Mouse (Mus musculus): ENCODE measurements around the gene Igflr1. TPM values are rescaled to one million over a fixed set of nuclear protein-coding genes. Genes with fewer than 3 reads are reported as not detected.

Gene Igflr1
- polyA plus RNA-seq, 1 experiment from 2014 or later, result 1.6 TPM

DNA sequence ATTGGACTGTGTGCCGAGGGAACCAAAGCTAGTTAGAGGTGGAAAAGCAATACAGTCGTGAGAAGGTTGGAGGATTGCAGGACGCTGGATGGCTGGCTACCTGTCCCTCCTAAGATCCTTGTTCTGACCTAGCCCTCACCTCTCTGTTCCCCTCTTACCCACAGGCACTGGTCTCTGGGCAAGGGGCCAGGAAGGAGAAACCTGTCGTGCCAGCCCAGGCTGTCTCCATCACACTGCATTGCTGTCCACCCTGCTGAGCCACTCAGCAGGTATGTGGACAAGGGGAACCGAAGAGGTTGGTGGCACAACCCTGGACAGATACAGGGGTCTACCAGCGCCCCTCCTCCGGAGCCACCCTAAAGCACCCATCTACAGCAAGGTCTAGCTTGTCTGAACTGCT, 35.4 kb downstream of the Igflr1 start:
- no peak overlapping the region for H3K27ac ChIP-seq
- no peak overlapping the region for H3K4me3 ChIP-seq (replicated peaks)
- H3K9me3 ChIP-seq (replicated peaks), result no peaks in the 10 kb centered on the region
- ATAC-seq (ENCODE audit: low read depth), result no peak
- WGBS (ENCODE audit: insufficient replicate concordance), result 70% methylated on average over 7 of the region's 7 CpGs
- H3K36me3 ChIP-seq, result no peaks in the 10 kb centered on the region
- H3K9ac ChIP-seq, result peak overlapping the region; percentile 49; the same call in 1 of the 2 replicates
- peaks cover 15% of the 10 kb centered on the region for H3K4me1 ChIP-seq (replicated peaks)
- H3K27me3 ChIP-seq, result no peaks in the 10 kb centered on the region
- H3K4me2 ChIP-seq, result peak overlapping the region; percentile 50; the same call in 1 of the 2 replicates
- no peak for DNase-seq

DNA sequence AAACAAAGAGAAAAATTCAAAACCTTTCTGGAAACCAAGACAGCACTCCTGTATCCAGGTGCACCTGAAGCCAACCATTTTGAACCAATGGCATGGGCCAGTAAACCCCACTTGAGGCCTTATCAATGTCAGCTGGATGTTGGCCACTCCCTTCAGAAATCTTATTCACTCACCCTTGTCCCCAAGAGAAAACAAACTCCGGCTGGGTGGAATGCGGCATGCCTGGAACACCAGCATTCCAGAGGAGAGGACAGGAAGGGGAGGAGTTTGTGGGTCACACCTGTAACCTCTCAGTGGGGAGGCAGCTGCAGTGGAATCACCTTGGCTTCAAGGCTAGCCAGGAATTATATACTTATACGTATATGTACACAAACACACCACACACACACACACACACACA, 37.4 kb downstream of the Igflr1 start:
- Histone ChIP-seq H3K9ac (no peak overlapping the region), H3K9me3 (replicated peaks) (no peaks in the 10 kb centered on the region), H3K27ac (no peak overlapping the region), H3K4me3 (replicated peaks) (no peak overlapping the region), H3K4me2 (no peak overlapping the region), H3K4me1 (replicated peaks) (peaks cover 15% of the 10 kb centered on the region), H3K36me3 (no peaks in the 10 kb centered on the region), H3K27me3 (0 out of 2 replicates have a peak, but pooled peaks cover 4% of the 10 kb centered on the region)
- 42% methylated on average over 3 of the region's 3 CpGs for WGBS (ENCODE audit: insufficient replicate concordance)
- ATAC-seq (ENCODE audit: low read depth) (no peak), DNase-seq (no peak)

DNA sequence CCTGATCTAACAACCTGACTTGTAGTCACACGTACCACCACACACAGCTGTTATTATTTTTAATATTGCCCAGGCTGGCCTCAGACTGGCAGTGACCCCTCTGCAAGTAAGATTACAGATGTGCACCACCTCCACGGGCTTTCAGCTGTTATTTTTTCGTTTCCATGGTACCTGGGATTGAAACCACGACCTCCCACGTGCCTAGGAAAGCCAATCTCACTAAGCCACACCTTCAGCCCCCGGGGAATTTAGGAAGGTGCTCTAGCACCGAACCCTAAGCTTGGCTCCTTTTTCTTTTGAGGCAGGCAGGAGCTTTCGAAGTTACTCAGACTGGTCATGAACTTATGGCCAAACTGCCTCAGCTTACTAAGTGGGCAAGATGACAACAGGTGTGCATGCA, 39.2 kb downstream of the Igflr1 start:
- no peaks in the 10 kb centered on the region for H3K9me3 ChIP-seq (replicated peaks)
- DNase-seq (no peak), ATAC-seq (ENCODE audit: low read depth) (no peak)
- H3K27ac ChIP-seq, result no peak overlapping the region
- H3K36me3 ChIP-seq, result no peaks in the 10 kb centered on the region
- H3K4me2 ChIP-seq, result no peak overlapping the region
- no peak overlapping the region for H3K4me3 ChIP-seq (replicated peaks)
- 46% methylated on average over 8 of the region's 8 CpGs for WGBS (ENCODE audit: insufficient replicate concordance)
- H3K9ac ChIP-seq, result no peak overlapping the region
- peaks cover 14% of the 10 kb centered on the region for H3K4me1 ChIP-seq (replicated peaks)
- peaks cover 4% of the 10 kb centered on the region; the same call in 1 of the 2 replicates for H3K27me3 ChIP-seq

DNA sequence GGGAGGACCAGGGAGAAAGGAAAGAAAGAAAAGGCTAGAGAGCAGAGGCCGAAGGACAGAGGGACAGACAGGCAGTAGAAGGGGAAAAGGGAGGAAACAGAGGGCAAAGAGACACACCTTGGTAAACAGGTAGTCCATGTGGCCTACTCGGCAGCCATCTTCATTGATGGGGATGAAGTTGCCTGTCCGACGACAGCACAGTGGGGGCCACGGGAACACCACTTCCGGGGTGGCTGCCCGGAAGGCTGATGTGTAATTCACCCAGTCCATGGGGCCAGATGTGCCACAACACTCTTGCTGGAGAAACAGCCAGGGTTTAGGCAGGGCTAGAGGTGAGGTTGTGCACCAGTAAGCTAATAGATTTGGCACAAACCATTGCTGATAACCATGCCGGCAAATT, 39.7 kb downstream of the Igflr1 start:
- Histone ChIP-seq H3K36me3 (no peaks in the 10 kb centered on the region), H3K9ac (no peak overlapping the region), H3K4me1 (replicated peaks) (peaks cover 9% of the 10 kb centered on the region), H3K9me3 (replicated peaks) (no peaks in the 10 kb centered on the region), H3K4me2 (no peak overlapping the region), H3K27me3 (peaks cover 4% of the 10 kb centered on the region; the same call in 1 of the 2 replicates), H3K4me3 (replicated peaks) (no peak overlapping the region), H3K27ac (no peak overlapping the region)
- 76% methylated on average over 8 of the region's 8 CpGs for WGBS (ENCODE audit: insufficient replicate concordance)
- ATAC-seq (ENCODE audit: low read depth), result no peak
- no peak for DNase-seq

DNA sequence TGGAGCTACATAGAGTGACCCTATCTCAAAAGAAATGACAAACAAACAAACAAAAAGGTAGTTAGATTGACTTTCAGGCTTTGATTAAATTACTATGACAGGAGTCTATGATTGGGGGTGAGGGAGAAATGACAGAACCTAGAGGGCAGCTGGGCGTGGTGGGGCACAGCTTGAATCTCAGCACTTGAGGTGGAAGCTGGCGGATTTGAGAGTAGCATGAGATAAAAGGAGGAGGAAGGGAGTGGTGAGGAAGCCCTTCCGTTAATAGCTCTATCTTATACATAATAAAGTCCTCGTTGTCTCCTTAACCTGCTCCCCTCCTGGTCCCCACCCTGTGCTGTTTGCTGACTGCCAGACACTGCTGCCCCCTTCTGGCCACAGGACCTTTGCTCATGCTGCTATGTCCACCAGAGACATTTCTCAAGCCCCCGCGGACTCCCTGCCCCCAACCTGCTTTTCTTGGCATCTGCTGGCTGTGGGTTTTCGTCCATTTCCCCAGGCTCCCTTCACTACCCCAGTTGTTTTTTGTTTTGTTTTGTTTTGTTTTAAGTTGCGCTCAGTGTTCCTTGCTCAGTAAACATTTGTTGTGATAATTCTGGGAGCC, 42.6 kb downstream of the Igflr1 start:
- H3K4me2 ChIP-seq, result no peak overlapping the region
- WGBS (ENCODE audit: insufficient replicate concordance), result 13% methylated on average over 8 of the region's 8 CpGs
- DNase-seq (peak; percentile 29), ATAC-seq (ENCODE audit: low read depth) (peak; percentile 60; the same call in 1 of the 2 replicates)
- peaks cover 4% of the 10 kb centered on the region; the same call in 1 of the 2 replicates for H3K27me3 ChIP-seq
- H3K4me1 ChIP-seq (replicated peaks), result no peaks in the 10 kb centered on the region
- H3K9ac ChIP-seq, result no peak overlapping the region
- H3K4me3 ChIP-seq (replicated peaks), result no peak overlapping the region
- H3K27ac ChIP-seq, result no peak overlapping the region
- no peaks in the 10 kb centered on the region for H3K36me3 ChIP-seq
- H3K9me3 ChIP-seq (replicated peaks), result no peaks in the 10 kb centered on the region

DNA sequence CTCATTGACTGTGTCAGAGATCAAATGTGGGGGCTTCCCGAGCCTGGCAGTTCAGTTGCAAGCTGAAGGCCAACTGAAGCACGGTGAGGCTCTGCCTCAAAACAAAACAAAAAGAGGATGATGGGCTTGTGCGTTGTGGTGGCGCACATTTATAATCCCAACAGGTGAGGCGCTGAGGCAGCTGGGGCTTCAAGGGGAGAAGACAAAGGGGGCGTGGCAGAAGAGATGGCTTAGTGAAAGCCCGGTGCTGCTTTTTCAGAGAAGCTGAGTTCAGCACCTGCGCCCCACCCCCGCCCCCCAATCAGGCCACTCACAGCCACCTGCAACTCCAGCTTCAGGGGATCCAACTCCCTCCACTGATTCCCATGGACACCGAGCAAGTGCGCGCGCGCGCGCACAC, 43.2 kb downstream of the Igflr1 start:
- H3K9ac ChIP-seq, result no peak overlapping the region
- 53% methylated on average over 16 of the region's 16 CpGs for WGBS (ENCODE audit: insufficient replicate concordance)
- H3K4me3 ChIP-seq (replicated peaks), result no peak overlapping the region
- no peak overlapping the region for H3K27ac ChIP-seq
- peaks cover 4% of the 10 kb centered on the region; the same call in 1 of the 2 replicates for H3K27me3 ChIP-seq
- H3K36me3 ChIP-seq, result no peaks in the 10 kb centered on the region
- no peak overlapping the region for H3K4me2 ChIP-seq
- no peak for DNase-seq
- ATAC-seq (ENCODE audit: low read depth), result no peak
- H3K9me3 ChIP-seq (replicated peaks), result no peaks in the 10 kb centered on the region
- peaks cover 3% of the 10 kb centered on the region; the same call in 1 of the 2 replicates for H3K4me1 ChIP-seq (replicated peaks)

DNA sequence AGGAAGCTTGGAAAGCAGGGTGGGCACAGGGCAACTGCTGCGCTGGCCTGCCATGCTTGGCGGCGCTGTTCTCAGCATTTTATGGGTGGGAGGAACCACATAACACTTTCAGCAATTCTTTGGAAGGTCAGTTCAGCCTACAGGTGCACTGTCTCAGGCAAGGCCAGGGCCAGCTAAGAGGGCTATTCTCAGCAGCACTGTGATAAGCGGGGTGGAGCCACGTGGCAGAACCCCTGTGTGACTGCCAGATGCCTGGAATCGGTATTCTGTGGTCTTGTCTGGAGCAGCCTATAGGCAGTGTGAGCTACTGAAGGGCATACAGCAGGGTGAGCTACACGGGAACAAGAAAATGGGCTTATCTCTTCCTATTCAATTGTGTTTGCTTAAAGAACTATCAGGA, 44.8 kb downstream of the Igflr1 start:
- Histone ChIP-seq H3K36me3 (no peaks in the 10 kb centered on the region), H3K27me3 (peaks cover 4% of the 10 kb centered on the region; the same call in 1 of the 2 replicates), H3K9ac (no peak overlapping the region), H3K4me2 (no peak overlapping the region), H3K4me1 (replicated peaks) (peaks cover 12% of the 10 kb centered on the region), H3K9me3 (replicated peaks) (no peaks in the 10 kb centered on the region), H3K4me3 (replicated peaks) (no peak overlapping the region), H3K27ac (no peak overlapping the region)
- DNase-seq (no peak), ATAC-seq (ENCODE audit: low read depth) (no peak)
- WGBS (ENCODE audit: insufficient replicate concordance), result 42% methylated on average over 7 of the region's 7 CpGs

DNA sequence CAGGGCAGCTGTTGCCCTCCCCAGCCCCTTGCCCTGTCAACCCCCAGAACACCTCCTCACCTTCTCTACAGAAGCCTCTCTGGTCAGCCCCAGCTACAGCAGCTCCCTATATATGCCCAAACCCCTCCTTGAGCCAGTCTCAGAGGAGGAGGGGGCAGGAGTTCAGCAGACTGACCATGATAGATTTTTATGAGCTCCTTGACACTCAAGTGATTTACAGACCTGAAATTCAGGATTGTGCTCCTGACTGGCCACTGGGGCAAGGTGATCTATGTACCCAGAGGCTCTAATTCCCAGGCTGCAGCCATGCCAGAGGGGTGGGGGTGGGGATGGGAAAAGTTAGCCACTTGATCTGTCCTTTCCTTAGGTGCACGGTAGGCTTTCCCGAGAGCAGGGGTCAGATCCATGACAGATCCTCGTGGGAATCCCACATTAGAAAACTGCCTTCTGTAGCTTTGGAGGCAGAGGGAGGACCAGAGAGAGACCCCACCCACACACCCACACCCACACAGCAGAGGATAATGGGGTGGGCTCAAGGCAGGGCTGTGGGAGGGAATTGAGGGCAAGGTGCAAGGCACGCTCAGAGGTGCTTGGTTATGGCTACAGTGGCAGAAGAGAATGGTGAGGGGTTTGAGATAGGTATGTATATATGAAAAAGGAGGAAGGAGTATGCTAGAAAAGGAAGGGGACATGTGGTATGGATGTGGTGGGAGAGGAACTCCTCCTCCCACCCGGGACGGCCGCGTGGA, 47.6 kb downstream of the Igflr1 start, which contains the start of gene Upk1a:
TSS of gene Upk1a (minus strand) at position 194 of the 749 bp plus-strand sequence.
- Histone ChIP-seq H3K27ac (no peak within 1 kb of the TSS), H3K36me3 (peaks cover 26% of the 10 kb centered on the region), H3K4me3 (replicated peaks) (no peak within 1 kb of the TSS), H3K4me1 (replicated peaks) (peaks cover 23% of the 10 kb centered on the region), H3K4me2 (no peak within 1 kb of the TSS), H3K27me3 (no peaks in the 10 kb centered on the region; the same call in 1 of the 2 replicates), H3K9me3 (replicated peaks) (no peaks in the 10 kb centered on the region), H3K9ac (no peak within 1 kb of the TSS)
- no peak for ATAC-seq (ENCODE audit: low read depth)
- 72% methylated on average over 8 of the region's 8 CpGs for WGBS (ENCODE audit: insufficient replicate concordance)
- no peak for DNase-seq

DNA sequence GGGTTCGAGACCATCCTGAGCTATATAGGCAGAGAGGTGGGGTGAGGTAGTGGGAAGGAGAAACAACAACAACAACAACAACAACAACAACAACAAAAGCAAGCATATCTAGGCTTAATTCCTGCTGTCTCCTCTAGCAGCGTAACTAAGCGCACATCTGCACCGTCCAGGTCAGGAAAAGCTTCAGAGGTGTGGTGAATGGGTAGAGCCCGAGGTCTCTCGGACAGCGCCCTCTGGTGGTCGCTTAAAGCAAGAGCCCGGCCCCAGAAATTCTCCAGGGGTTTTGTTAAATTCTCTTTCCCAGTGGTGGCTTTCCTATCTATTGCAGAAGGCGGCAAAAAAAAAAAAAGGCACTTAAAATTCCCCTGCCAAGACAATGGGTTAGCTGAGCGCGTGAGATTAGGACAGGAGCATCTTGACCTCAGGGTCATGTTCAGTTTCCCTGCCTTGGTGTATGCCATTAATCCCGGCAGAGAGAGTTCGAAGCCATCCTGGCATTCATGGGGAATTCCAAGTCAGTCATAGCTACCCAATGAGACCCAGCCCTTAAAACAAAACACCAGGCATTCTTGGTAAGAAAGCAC, 48.4 kb downstream of the Igflr1 start:
- peaks cover 34% of the 10 kb centered on the region for H3K36me3 ChIP-seq
- H3K4me2 ChIP-seq, result no peak overlapping the region
- DNase-seq (peak; percentile 49), ATAC-seq (ENCODE audit: low read depth) (peak; percentile 52; the same call in 1 of the 2 replicates)
- no peak overlapping the region for H3K9ac ChIP-seq
- WGBS (ENCODE audit: insufficient replicate concordance), result 20% methylated on average over 14 of the region's 14 CpGs
- H3K4me3 ChIP-seq (replicated peaks), result no peak overlapping the region
- no peak overlapping the region for H3K27ac ChIP-seq
- H3K4me1 ChIP-seq (replicated peaks), result peaks cover 23% of the 10 kb centered on the region
- no peaks in the 10 kb centered on the region for H3K27me3 ChIP-seq
- no peaks in the 10 kb centered on the region for H3K9me3 ChIP-seq (replicated peaks)

DNA sequence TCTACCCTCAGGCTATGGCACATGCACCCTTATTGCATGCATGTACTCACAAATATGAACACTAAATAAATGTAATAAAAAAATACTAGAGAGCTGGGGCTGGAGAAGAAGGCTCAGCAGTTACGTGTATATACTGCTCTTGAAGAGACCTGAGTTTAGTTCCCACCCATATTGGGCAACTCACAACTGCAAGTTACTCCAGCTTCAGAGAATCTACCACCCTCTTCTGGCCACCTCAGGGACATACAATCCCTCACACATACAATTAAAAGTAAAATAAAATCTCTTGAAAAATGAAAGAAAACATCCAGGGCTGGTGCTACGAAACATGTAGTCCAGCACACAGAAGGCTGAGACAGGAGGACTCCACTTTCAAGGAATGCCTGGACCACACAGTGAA, 49.2 kb downstream of the Igflr1 start:
- WGBS (ENCODE audit: insufficient replicate concordance), result 54% methylated on average over 2 of the region's 2 CpGs
- ATAC-seq (ENCODE audit: low read depth) (no peak), DNase-seq (no peak)
- Histone ChIP-seq H3K4me3 (replicated peaks) (no peak overlapping the region), H3K27ac (no peak overlapping the region), H3K9me3 (replicated peaks) (no peaks in the 10 kb centered on the region), H3K4me1 (replicated peaks) (peaks cover 23% of the 10 kb centered on the region), H3K9ac (no peak overlapping the region), H3K36me3 (peaks cover 42% of the 10 kb centered on the region), H3K4me2 (no peak overlapping the region), H3K27me3 (no peaks in the 10 kb centered on the region)

DNA sequence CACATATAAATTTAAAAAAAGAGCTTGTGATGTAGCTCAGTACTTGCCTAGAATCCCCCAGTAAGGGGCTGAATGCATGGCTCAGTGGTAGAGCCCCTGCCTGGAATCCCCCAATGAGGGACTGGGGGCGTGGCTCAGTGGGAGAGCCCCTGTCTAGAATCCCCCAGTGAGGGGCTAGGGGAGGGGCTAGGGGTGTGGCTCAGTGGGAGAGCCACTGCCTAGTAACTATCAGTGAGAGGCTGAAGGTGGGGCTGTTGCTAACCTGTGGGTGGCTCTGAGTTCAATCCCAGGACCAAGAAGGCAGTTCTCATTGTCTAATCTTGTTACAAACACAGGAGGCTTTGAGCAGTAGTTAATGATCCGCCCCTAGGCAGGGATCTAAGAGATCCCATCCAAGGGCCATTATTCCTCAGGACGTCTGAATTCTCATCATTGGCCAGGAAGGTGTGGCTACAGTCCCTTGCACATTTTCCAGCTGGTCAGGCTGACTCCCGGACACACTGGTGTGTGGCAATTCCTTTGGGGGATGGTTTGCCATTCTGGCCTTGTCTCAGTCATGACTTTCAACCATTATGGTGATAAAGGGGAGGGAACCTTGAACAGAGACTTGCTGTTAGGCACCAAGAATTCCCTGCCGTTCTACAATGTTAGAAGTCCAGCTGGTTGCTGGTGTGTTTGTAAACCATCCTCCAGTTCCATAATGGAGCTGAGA, 50.0 kb downstream of the Igflr1 start:
- no peak for DNase-seq
- Histone ChIP-seq H3K4me1 (replicated peaks) (peaks cover 23% of the 10 kb centered on the region), H3K36me3 (peaks cover 47% of the 10 kb centered on the region), H3K4me3 (replicated peaks) (no peak overlapping the region), H3K9ac (no peak overlapping the region), H3K4me2 (no peak overlapping the region), H3K9me3 (replicated peaks) (no peaks in the 10 kb centered on the region), H3K27me3 (no peaks in the 10 kb centered on the region), H3K27ac (no peak overlapping the region)
- 54% methylated on average over 5 of the region's 5 CpGs for WGBS (ENCODE audit: insufficient replicate concordance)
- peak; percentile 33 for ATAC-seq (ENCODE audit: low read depth)

Data from liver, embryonic 13.5 days (tissue).